Mouse (Mus musculus): ENCODE measurements around the gene Llph. TPM values are rescaled to one million over a fixed set of nuclear protein-coding genes. Genes with fewer than 3 reads are reported as not detected.
"Not testable (repeated sequence)": the region's sequence is repeated elsewhere in the genome, so short reads cannot be mapped to it uniquely, and the experiment has no call there.

Gene Llph
- total RNA-seq (2021), result 10 to 100 TPM; 14.1 to 14.7 TPM
- long read RNA-seq, experiment 1, transcript Llph-201 (3 exons, 1,664 nt), result major isoform, 12 of 15 reads
- long read RNA-seq, experiment 1, partial matches to known transcripts, result 1 of 15 reads
- long read RNA-seq, experiment 1, other reads (novel, unspliced or antisense), result 0 of 15 reads
- long read RNA-seq, experiment 2, transcript Llph-201 (3 exons, 1,664 nt), result major isoform, 20 of 22 reads
- long read RNA-seq, experiment 2, partial matches to known transcripts, result 1 of 22 reads
- long read RNA-seq, experiment 2, other reads (novel, unspliced or antisense), result 0 of 22 reads

DNA sequence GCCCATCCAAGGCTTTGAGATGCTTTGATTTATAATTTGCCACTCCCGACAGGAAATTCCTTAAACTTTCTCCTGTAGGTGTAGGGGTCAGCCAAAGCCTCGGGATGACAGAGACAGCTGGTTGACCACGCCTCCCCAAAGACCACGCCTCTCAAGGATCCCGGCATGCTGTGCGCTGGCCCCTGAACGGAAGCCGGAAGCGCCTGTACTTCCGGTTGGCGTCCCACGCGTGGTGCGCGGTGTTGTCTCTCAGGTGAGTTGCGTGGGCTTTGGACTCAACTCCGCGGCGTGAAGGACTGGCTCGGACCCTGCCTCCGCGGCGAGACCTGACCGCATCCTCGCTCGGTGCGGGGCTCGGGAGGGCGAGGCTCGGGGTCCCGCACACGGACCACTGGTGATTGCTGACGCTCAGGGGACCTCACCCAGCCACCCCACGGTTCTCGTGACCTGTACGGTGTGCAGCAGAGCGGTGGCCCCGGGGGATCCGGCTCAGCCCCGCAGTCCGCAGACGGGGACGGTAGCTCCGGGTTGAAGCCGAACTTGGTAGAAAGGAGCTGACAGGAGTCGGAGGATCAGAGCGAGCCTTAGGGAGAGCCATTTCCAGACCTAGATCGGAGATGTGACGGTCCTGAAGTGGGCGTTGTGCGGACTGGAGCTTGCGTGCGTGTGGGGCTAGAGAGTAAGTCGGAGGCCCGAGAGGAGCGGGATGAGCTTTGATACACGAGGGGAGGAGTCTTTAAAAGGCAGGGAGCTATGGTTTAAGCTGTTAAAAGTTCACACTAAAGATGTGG, at the start of gene Llph:
Gene Llph, plus strand, starts transcription at position 200 of the 791 bp plus-strand sequence.
- DNase-seq, result peak; percentile 88

- DNase-seq, result no peak
These were observed 44.0 kb upstream of the Llph start for GRCm38 (mm10) chr10:120182887-120183286.

- no peak for DNase-seq
These were observed 43.5 kb upstream of the Llph start for GRCm38 (mm10) chr10:120183342-120183741.

DNA sequence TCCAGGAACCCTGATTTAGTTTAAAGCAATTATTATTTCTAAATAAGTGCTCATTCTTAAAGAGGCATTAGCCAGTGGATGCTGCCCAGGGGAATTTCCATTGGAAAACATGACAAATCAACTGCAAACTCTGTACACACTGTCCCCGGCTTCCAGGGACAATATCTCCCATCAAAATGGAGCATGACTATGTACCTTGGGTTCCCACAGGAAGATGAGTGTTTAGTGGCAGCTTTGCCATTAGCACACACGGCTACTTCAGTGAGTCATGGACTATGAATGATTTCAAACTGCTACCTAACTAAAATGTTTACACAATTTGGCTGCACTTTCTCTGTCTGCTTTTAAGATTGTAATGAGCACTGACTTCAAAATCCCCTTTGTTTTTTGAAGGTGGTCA, 38.4 kb upstream of the Llph start:
- DNase-seq, result no peak

- no peak for DNase-seq
These were observed 37.6 kb upstream of the Llph start for GRCm38 (mm10) chr10:120189276-120189675.

DNA sequence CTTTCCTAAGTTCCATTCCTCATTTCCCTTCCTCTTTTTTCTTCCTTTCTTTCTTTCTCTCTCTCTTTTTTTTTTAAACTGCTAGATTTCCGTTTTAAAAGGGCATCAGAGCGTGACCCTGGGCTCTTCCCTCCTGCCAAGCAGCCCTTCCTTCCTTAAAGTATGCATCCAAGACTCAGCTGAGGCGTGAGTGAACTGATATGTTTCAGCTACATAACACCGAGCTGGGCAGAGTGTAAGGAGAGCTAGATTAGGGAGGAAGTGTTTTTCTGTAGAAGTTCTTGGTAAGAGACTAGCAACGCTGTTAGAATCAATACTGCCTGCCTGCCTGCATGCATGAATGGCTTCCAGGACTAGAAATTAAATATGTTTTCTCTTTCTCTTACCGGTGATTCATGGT, 37.1 kb upstream of the Llph start:
- DNase-seq, result no peak

- no peak for DNase-seq
These were observed 35.7 kb upstream of the Llph start for GRCm38 (mm10) chr10:120191165-120191564.

DNA sequence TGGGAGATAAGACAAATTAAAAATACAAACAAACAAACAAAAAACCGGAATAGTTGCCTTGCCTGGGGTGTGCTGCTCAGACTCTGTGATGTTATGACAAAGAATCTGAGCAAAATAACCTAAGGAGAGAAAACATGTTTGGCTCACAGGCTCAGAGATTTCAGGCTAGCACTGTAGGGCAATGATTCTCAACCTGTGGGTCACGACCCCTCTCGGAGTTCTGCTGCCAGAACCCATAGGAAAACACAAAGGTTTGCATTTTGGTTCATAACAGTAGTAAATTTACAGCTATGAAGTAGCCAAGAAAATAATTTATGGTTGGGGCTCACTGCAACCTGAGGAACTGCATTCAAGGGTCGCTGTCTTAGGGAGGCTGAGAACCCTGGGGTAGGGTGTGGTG, 34.6 kb upstream of the Llph start:
- no peak for DNase-seq

GRCm38 (mm10) chr10:120193255-120193654, 33.6 kb upstream of the Llph start:
- no peak for DNase-seq

GRCm38 (mm10) chr10:120197061-120197835, 29.6 kb upstream of the Llph start:
- DNase-seq, result no peak

DNA sequence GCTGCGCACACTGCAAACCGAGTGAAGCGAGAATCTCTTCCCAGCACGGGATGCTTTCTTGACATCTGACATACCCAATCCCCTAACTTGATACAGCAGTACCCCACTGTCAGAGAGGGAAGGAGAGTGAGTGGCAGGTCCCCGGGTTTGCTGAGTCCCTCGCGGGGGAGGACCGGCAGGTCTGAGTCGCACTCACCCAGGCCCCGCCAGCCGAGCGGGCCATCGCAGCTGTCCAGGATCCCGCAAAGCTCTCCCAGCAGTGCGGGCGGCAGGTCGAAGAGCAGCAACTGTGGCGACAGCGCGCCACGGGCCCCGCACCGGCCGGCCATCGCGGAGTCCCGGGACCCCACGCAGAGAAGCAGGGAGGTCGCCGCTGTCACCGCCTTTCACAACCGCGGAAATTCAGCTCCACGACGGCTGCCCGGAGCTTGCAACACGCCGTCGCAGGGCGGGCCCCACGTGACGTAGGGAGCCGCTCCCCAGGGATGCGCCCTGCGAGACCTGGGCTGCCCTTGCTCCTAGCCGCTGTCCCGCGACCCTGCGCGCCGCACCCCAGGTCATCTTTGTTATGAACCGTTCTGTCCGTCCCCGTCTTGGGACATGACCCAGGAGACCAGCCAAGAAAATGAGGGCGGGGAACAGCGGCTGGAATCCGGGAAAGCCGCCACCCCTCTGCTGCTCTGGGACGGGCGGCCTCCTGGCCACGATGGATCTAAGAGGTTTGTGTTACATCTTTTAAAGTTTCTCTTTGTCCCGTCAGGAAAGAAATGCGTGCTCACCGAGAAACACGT, 25.5 kb upstream of the Llph start, which contains the start of gene Tmbim4:
Gene Tmbim4, plus strand, starts transcription at position 460 of the 791 bp plus-strand sequence.
- peak; percentile 78 for DNase-seq

GRCm38 (mm10) chr10:120201961-120202402, 24.9 kb upstream of the Llph start, which contains the start of gene Irak3:
Irak3 (minus strand) TSS chr10:120202130.
- peak; percentile 92 for DNase-seq

- no peak for DNase-seq
These were observed 24.2 kb upstream of the Llph start for GRCm38 (mm10) chr10:120202467-120203250.

- no peak for DNase-seq
These were observed 22.2 kb upstream of the Llph start for GRCm38 (mm10) chr10:120204591-120205210.

GRCm38 (mm10) chr10:120208015-120208414, 18.9 kb upstream of the Llph start:
- no peak for DNase-seq

- peak; percentile 91 for DNase-seq
These were observed 18.0 kb upstream of the Llph start for GRCm38 (mm10) chr10:120208575-120209538.

DNA sequence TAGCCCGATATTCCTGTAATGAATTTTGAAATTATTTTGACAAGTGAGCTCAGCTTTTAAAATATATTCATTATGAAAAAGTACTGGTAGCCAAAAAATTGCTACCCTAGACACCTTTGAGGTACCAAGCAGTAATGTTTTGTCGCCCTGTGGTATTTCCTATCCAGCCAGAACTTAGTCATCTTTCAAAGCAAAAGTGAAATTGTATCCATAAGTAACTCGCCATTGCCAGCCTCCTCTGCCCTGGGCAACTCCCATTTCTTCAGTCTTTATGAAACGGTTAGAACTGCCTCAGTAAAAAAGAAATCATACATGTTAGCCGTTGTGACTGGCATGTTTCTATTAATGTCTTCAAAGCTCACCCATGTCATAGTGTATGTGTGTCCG, 17.3 kb upstream of the Llph start:
- DNase-seq, result no peak

DNA sequence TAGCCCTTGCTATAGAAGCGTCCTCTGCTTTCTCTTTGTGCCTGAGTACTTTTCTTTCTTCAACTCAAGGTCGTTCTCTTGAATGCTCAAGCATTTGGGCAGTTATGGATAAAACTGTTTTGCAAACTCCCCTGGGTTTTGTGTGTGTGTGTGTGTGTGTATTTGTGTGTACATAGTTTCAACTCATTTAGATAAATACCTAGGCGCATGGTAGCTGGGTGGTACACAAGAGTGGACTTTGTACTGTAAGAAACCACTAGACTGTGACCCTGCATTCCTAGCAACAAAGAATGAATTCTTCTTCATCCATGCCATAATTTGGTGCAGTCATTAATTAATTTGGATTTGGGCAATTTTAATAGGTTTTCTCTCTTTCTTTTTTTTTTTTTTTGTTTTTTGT, 16.8 kb upstream of the Llph start:
- DNase-seq, result no peak

GRCm38 (mm10) chr10:120217099-120217498, 9.8 kb upstream of the Llph start:
- not testable (repeated sequence) for DNase-seq

All from gastrocnemius, postnatal 10 days (tissue).